Mouse (Mus musculus) spleen, adult 12 weeks (tissue): ENCODE measurements around the gene Ppdpf.

ENCODE experiments used
- DNase-seq: peaks from one replicate; pipeline ENCODE4 v3.0.0; 2022; ENCODE audit warnings: low spot score

The Ppdpf gene

GRCm38 (mm10) chr2:181187121-181188000 lies at the start of gene Ppdpf:
Ppdpf (plus strand) TSS chr2:181187247.
- DNase-seq, result peak; percentile 94

DNA sequence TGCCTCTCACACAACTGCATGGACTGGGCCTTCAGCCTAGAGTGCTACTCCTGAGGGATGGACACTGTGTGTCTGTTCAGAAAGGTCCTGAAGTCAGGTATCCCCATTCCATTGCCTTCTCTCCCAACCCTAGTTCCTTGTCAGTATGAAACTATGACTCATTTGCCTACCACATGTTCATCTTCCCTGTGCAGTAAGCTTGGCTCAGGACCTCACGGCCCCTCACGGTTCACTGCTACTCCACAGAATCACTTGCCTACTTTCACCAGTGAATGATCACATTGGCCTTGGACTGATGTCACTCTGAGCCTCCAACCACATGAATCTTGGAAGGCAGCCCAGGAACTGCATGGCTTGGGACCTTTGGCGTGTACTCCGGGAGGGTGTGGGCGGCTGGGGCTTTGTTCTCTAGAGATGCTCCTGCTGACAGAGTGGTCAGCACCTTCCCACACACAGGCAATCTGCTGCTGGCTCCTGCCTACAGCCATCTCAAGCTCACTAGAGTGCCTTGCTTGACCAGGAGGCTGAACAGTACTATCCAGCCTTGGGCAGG lies 47.3 kb upstream of the Ppdpf start:
- no peak for DNase-seq

- no peak for DNase-seq
Measured at GRCm38 (mm10) chr2:181142703-181143135, 44.3 kb upstream of the Ppdpf start.

- no peak for DNase-seq
Measured at GRCm38 (mm10) chr2:181143509-181144276, 43.4 kb upstream of the Ppdpf start.

- DNase-seq, result no peak
Measured at GRCm38 (mm10) chr2:181144675-181145074, 42.4 kb upstream of the Ppdpf start.

DNA sequence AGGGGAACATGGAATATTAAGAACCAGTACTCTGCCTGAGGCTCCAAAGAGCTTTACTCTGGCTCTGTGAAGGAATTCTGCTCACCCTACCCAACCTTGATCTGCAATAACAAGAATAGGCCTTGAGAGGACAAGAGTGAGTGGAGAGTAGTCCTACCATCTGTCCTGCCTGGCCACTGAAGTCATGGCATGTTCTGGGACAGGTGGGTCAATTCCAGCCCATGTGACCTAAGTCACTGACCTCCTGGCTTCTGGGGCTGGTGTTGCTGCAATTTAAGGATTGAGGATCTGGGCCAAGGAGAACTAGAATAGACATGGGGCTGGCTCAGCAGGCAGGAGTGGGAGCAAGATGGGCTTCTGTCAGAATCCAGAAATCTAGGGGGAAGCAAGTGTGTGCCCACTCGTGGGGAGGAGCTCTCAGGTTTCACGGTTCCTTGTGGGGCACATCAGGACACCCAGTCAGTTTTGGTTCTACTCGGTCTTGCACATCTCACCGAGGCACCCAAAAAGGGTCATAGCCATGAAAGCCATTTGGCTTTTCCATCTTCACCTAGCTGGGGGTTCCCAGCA lies 40.0 kb upstream of the Ppdpf start:
- no peak for DNase-seq

DNA sequence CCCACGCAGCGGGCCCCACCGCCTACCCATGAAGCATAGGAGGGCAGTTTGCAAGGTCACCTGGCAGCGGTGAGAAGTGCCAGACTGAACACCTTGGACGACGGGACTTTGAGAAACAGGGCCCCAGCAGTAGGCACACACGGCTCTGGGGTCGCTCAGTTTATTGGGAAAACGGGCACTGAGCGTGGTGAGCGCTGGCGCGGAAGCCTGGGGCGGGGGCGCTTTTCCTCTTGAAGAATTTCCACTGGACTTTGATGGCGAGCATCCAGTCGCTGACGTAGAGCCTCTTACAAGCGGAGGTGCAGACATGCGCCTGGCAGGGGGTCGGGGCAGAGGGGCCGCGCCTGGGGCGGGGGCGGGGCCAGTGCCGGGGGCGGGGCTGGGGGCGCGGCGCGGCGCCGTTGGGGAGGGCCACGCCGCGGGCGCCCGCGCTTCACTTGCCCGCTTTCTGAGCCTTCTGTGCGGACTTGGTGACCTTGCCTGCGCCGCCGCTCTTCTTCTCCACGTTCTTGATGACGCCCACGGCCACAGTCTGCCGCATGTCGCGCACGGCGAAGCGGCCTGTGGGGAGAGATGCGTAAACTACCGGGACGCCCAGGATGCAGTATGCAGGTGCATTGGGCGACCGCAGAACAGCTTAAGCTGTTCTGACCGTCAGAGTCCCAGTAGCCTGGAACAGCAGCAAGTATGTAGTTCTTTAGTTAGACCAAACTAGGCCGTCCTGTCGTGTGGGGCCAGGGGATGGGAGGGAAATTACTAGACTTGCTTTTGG lies 39.3 kb upstream of the Ppdpf start:
- DNase-seq, result no peak

- no peak for DNase-seq
Measured at GRCm38 (mm10) chr2:181148318-181148955, 38.6 kb upstream of the Ppdpf start.

- no peak for DNase-seq
Measured at GRCm38 (mm10) chr2:181150281-181150680, 36.8 kb upstream of the Ppdpf start.

DNA sequence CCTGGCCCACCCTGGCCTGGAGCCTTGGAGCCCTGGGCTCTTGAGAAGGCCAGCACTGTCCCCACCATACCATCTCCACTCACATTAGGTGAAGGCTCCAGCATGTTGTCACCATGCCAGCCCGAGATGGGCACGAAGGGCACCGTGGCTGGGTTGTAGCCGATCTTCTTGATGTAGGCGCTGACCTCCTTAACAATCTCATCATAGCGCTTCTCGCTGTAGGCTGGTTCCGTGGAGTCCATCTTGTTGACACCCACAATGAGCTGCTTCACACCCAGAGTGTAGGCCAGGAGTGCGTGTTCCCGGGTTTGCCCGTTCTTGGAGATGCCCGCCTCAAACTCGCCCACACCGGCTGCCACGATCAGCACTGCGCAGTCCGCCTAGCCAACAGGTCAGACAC lies 34.3 kb upstream of the Ppdpf start:
- no peak for DNase-seq

- no peak for DNase-seq
Measured at GRCm38 (mm10) chr2:181153131-181153530, 33.9 kb upstream of the Ppdpf start.

GRCm38 (mm10) chr2:181153837-181154236 lies 33.2 kb upstream of the Ppdpf start:
- DNase-seq, result no peak

DNA sequence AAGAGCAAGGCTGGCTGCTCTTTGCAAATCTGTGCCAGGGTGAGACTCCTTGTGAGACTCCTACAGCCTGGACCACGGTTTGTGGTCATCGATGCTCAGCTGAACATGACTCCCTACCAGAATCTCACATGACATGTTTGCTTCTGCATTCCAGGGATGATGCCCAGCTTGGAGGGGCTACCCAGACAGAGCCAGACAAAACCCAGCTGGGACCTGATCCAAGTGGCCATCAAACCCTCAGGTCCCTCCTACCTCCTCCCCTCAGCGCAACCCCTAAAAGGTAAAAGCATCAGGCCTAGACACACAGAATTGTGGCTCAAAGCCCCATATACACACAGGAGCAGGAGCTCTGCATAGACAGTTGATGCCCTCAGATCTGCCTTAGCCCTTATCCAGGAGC lies 32.7 kb upstream of the Ppdpf start:
- DNase-seq, result no peak

GRCm38 (mm10) chr2:181154831-181155415 lies 32.1 kb upstream of the Ppdpf start:
- no peak for DNase-seq

DNA sequence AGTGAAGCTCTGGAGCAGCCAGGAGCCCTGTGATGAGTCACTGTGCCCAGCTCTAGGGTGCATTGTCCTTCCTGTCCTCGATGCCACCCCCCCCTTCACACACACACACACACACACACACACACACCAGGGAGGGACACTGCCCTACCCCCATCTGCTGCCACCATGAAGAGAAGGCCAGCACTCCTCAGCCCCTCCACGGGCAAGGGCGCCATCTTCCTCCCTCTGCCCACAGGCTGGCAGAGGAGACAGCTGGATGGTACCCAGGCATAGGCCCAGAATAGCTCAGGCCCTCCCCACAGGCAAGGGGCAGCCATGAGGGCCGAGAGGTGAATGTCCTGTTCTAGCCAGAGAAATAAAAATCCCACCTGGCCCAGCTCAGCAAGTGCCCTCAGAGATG lies 31.2 kb upstream of the Ppdpf start:
- no peak for DNase-seq

- no peak for DNase-seq
Measured at GRCm38 (mm10) chr2:181156248-181157121, 30.6 kb upstream of the Ppdpf start, which contains the start of gene Eef1a2. Eef1a2 (minus strand) TSS chr2:181157014.

GRCm38 (mm10) chr2:181157180-181157579 lies 29.9 kb upstream of the Ppdpf start:
- DNase-seq, result no peak

GRCm38 (mm10) chr2:181157716-181158302 lies 29.2 kb upstream of the Ppdpf start:
- DNase-seq, result no peak

- DNase-seq, result no peak
Measured at GRCm38 (mm10) chr2:181158471-181158870, 28.6 kb upstream of the Ppdpf start.
